Mouse (Mus musculus): Measurements from ENCODE around the gene Defb36. TPM values are rescaled to one million over a fixed set of nuclear protein-coding genes. Genes with fewer than 3 reads are reported as not detected.

The Defb36 gene
- total RNA-seq (2021) = not detected

GRCm38 (mm10) chr2:152604057-152604456 lies at the start of gene Defb36:
TSS of gene Defb36 (plus strand) at chr2:152604327.
- DNase-seq (ENCODE audit: extremely low spot score in 1 of 2, low spot score in 1 of 2) = peak; percentile 18 to 60

- no peak for DNase-seq (ENCODE audit: extremely low spot score in 1 of 2, low spot score in 1 of 2)
Observed at GRCm38 (mm10) chr2:152556655-152557054, 47.5 kb upstream of the Defb36 start.

- no peak for DNase-seq (ENCODE audit: extremely low spot score in 1 of 2, low spot score in 1 of 2)
Observed at GRCm38 (mm10) chr2:152569038-152569437, 35.1 kb upstream of the Defb36 start, which contains the start of gene Gm17416. TSS of gene Gm17416 (plus strand) at chr2:152569338.

DNA sequence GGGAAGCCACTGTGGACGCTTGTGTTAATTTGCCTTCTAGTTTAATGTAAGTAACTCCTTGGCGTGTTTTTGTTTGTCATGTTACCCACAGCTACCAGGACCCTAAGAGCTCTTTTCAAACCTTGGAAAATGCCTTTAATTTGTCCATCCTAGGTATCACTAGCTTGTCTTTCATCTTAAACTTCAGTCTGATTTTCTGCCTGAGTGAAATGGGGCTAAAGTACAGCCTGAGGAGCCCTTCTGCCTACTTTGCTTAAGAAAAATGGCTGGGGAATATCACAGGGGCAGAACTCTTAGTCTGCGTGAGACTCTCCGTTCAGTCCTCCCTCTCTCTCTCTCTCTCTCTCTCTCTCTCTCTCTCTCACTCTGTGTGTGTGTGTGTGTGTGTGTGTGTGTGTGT lies 34.2 kb upstream of the Defb36 start:
- no peak for DNase-seq (ENCODE audit: extremely low spot score in 1 of 2, low spot score in 1 of 2)

DNA sequence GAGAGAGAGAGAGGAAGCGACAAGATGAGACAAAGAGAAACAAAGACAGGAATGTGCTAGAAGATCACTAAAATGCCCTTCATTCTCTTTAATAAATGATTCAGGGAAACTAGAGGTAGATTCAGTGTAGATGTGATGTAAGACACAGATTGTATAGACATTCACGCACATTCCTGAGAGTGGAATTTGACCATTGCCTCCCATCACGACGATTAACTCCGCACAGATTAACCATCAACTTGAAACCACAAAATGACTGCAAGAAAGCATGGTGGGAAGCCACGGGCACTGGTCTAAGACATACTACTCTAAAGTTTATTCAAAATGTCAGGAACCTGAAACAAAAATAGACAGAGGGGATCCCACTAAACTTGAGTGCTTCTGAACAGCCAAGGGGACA lies 33.8 kb upstream of the Defb36 start:
- DNase-seq (ENCODE audit: extremely low spot score in 1 of 2, low spot score in 1 of 2) = no peak

GRCm38 (mm10) chr2:152572114-152572794 lies 31.9 kb upstream of the Defb36 start, which contains the start of gene Defb21:
TSS of gene Defb21 (plus strand) at chr2:152572744.
- DNase-seq (ENCODE audit: extremely low spot score in 1 of 2, low spot score in 1 of 2) = no peak

GRCm38 (mm10) chr2:152573484-152573883 lies 30.6 kb upstream of the Defb36 start:
- no peak for DNase-seq (ENCODE audit: extremely low spot score in 1 of 2, low spot score in 1 of 2)

DNA sequence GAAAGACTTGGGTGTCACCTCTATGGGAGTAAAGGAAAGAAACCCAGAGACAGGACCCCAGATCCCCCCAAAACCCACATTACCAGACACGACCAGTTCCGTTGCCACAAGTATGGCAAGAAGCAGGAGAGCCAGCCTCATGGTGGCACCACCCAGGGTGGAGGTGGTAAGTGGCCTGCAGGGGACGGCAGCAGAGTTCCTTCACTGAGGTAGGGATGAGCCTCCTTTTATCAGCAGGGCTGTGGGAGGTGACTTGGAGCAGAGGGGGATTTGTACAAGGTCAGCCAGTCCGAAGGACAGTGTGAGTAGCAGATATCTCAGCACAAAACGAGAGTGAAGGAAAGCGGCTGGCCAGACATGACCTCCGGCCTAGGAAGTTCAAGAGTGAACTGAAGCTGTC lies 24.0 kb upstream of the Defb36 start, which contains the start of gene Defb19:
Gene Defb19, minus strand, starts transcription at position 206 of the 400 bp plus-strand sequence.
- DNase-seq (ENCODE audit: extremely low spot score in 1 of 2, low spot score in 1 of 2) = no peak

DNA sequence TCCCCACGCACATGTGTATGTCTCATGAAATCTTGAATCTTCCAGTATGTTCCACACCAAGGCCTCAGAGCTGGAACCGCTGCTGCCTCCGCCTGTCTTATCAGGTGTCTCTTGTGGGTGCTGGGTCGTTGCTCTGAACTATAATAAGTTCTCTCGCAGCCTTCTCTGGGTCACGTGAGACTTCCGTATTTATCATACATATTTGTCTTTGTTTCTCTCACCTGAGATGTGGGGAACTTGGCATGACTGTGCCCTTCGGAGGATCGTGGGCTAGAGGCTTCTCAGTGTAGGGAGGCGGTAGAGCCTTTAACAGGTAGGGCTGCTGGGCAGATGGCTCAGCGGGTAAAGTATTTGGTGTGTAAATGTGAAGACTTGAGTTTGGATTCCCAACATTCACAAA lies 23.5 kb upstream of the Defb36 start:
- no peak for DNase-seq (ENCODE audit: extremely low spot score in 1 of 2, low spot score in 1 of 2)

DNA sequence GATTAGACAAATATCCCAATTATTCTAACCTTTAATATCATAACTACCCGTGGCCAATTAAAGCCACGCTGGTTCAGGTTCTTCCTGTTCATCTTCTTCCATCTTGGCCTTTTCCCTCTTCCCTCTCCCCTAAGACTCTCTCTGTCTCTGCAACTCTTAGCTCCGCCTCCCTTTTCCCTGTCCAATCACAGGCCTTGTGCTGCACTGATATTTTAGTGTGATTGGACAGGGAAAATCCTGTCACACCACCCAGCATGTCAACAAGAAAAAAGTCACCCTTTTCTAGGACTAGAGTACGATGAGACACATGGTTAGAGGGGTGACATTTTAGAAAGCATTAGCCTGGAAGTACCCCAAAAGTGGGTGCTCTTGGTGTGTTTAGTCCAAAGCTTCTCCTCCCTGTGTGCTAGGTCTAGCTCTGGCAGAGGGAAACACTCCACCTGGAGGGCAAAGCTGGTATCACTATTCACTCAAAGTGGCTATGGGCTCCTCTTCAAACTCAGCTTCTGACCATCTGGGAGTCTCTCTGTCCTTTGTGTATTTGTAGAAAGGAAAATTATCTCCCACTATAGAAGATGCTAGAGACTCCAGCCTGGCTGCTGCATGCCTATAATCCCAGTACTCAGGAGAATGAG lies 17.1 kb upstream of the Defb36 start:
- DNase-seq (ENCODE audit: extremely low spot score in 1 of 2, low spot score in 1 of 2) = peak in 1 of 2 experiments; percentile 39

- DNase-seq (ENCODE audit: extremely low spot score in 1 of 2, low spot score in 1 of 2) = no peak
Observed at GRCm38 (mm10) chr2:152588450-152588849, 15.7 kb upstream of the Defb36 start.

DNA sequence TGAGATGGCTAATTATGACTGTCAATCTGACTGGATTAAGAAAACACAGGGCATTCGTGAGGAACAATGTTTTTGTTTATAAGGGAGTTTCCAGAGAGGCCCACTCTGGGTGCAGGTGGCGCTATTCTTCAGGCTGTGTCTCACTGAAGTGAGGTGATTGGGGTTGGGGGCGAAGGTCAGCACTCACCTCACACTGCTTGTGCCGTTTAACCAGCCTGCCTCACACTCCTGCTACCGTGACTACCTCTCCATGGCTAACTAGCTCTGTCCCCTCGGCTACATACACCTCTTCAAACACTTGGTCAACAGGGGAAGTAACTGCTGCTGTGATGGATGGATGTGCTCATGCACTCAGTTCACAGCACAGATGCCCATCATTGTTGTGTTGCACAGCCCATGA lies 15.1 kb upstream of the Defb36 start:
- no peak for DNase-seq (ENCODE audit: extremely low spot score in 1 of 2, low spot score in 1 of 2)

- no peak for DNase-seq (ENCODE audit: extremely low spot score in 1 of 2, low spot score in 1 of 2)
Observed at GRCm38 (mm10) chr2:152599299-152599698, 4.8 kb upstream of the Defb36 start, which contains the start of gene Defb45. TSS of gene Defb45 (minus strand) at chr2:152599399.

DNA sequence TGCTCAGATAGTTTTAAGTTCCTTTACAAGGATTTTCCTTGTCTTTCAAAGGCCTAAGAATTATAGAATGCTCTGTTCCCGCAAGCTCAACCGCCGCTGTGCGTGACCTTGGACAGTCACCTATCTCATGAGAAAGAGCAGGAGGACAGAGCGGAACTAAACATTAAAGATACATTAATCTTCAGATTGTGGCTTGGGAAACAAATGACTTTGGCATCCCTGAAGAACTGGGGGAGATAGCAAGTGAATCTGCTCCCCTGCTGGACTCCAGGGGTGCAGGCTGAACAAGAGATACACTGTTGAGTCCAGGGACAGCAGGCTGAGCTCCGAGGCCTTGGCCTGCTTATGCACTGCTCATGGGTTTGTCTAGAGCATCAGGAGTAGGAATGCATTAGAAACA lies 4.1 kb upstream of the Defb36 start:
- DNase-seq (ENCODE audit: extremely low spot score in 1 of 2, low spot score in 1 of 2) = no peak

DNA sequence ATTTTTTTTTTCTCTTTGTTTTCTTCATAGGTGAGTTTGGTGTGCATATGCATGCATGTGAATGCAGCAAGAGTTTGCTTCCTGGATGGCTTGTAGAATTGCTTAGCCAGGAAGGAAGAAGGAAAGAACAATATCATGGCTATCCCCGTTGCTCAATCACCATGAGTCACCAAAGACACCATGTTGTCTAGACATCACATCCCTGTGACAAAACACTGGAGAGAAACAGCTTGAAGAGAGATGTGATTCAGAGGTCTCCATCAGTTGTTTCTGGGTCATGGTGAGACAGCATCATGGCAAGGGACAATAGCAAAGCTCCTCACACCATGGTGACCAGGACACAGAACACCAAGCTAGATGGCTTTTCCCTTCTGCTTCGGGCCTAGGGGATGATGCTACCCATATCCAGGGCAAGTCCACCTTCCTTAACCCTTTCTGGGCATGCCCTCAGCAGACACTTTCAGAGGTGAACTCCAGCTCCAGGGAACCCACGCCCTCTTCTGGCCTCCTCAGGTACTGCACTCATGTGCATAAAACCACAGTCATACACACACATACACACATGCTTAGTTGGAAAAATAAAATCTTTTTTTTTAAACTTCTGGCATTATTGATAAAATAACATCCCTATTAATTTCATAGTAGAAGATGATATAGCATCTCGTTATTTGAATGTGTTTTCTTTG lies 2.7 kb upstream of the Defb36 start:
- no peak for DNase-seq (ENCODE audit: extremely low spot score in 1 of 2, low spot score in 1 of 2)

DNA sequence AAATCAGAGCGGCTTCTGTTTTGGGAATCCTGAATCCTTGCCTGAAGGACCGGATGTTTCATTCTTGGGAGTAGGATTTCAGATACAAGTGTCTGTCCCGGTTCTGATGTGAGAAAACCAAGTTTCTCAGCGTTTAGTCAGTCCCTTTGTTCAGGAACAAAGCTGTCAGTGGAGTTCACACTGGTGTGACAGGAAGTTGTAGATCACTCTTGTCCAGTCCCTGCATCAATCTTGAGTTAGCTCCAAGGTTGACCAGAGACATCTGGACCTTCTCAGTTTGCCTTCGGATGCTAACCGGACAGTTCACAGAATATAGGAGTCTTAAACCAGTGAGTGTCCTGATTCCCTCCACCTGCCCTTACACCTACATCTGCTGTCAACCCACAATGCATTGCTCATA lies 3.6 kb downstream of the Defb36 start:
- no peak for DNase-seq (ENCODE audit: extremely low spot score in 1 of 2, low spot score in 1 of 2)

- DNase-seq (ENCODE audit: extremely low spot score in 1 of 2, low spot score in 1 of 2) = no peak
Observed at GRCm38 (mm10) chr2:152608719-152609118, 4.6 kb downstream of the Defb36 start.

DNA sequence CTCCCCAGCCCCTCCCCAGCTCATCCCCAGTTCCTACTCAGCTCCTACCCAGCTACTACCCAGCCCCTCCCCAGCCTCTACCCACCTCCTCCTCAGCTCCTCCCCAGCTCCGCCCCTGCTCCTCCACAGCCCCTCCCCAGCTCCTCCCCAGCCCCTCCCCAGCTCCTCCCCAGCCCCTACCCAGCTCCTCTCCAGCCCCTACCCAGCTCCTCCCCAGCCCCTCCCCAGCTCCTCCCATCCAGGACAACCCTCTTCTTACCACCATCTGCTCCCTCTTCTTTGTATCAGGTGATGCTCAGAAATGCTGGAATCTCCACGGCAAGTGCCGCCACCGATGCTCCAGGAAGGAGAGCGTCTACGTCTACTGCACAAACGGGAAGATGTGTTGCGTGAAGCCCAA lies 8.1 kb downstream of the Defb36 start:
- DNase-seq (ENCODE audit: extremely low spot score in 1 of 2, low spot score in 1 of 2) = no peak

DNA sequence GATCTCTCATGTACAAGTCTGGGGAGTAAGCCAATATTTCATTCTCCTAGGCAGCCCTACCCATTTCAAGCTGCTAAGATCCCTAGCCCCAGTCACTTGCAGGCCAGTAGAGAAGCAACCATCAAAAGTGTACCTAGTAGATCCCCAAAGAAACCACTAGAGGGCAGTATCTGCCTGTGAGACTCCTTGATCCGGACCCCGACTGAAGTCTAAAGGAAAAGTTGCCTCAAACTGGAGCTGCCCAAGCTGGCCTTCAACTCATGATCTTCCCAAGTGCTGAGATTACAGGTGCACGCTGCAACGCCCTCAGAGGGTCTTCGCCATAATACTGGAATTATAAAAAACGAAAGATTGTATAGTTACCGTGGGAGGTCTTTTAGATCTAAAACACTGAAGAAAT lies 11.4 kb downstream of the Defb36 start:
- DNase-seq (ENCODE audit: extremely low spot score in 1 of 2, low spot score in 1 of 2) = peak; percentile 29 to 31

GRCm38 (mm10) chr2:152616470-152616869 lies 12.3 kb downstream of the Defb36 start:
- no peak for DNase-seq (ENCODE audit: extremely low spot score in 1 of 2, low spot score in 1 of 2)

- no peak for DNase-seq (ENCODE audit: extremely low spot score in 1 of 2, low spot score in 1 of 2)
Observed at GRCm38 (mm10) chr2:152617374-152617773, 13.2 kb downstream of the Defb36 start.

Measured in layer of hippocampus, postnatal 25 days (tissue).